Mouse (Mus musculus): ENCODE data around the gene Cad.
"Not testable (repeated sequence)": the region's sequence is repeated elsewhere in the genome, so short reads cannot be mapped to it uniquely, and the experiment has no call there.

Gene Cad

DNA sequence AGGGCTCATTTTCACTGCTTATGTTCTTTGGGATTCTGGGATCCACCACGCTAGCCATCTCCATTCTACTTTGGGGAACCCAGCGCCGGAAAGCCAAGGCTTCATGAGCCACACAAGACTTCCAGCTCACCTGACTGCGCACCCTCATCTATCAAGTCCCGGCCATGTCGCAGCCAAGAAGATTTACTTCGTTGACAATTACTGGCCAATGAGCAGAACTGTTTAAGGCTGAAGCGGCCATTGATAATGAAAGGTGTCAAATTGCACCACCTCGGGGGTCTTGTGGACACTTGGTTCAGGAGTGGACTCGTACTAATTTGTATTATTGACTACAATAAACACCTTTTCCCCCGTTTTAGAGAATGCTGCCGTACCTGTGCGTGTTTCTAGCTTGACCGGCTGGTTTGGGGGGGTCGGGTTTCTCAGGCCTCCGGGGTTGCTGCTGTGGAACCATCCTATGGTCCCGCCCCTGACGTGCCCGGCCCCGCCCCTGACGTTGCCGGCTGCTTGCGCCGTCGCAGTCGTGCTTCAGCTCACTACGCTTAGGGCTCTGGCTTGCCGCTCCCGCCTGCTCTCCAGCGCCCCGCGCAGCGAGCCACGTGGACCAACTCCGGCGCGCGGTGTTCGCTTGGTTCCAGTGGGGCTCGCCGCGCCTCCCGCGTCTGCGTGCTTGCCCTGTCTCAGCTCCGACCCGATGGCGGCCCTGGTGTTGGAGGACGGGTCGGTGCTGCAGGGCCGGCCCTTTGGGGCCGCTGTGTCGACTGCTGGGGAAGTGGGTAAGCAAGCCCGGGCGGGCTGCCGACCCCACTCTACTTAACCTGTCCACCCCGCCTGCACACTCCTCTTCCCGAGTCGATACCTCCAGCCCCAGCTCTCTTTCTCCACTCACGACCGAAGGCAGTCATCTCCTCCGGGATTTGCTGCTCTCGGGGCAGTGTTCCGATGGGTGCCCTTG lies at the start of gene Cad:
TSS of gene Cad (plus strand) at position 520 of the 955 bp plus-strand sequence.
- peak; percentile 93 for DNase-seq

DNA sequence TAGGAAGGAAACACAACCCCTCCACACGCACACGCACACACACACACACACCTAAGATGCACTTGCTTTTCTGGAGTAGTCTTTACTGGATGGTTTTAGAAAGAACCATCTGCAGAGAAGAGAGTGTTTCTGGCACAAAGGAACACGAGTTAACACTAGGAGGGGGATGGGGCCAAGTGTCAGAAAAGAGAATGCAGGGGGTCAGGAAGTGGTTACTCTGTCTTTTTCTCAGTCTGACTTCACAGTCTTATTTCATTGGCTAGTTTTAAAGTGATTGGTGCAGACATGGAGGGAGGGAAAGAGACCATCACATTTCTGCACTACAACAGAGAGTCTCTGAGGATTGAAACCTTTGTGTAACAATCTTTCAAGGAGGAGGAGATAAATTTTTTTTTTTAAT lies 41.8 kb upstream of the Cad start:
- DNase-seq = no peak

DNA sequence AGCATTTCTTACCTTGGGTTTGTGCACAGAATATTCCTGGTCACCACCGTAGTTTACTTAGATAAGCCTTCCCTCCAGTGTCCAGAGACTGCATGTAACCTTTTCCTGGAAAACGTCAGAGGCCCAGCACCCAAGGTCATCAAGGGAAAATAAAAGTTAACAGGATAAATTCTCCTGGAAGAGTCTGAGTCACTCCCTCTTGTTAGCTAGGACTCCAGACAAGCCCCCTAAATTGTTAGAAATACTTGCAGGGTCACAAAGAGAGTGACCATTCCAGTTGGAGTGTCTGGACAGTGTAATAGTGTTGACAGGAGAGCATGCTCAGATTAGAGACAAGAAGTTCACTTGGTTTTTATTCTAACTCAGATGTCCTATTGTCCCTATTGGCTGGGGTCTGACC lies 38.7 kb upstream of the Cad start:
- no peak for DNase-seq

DNA sequence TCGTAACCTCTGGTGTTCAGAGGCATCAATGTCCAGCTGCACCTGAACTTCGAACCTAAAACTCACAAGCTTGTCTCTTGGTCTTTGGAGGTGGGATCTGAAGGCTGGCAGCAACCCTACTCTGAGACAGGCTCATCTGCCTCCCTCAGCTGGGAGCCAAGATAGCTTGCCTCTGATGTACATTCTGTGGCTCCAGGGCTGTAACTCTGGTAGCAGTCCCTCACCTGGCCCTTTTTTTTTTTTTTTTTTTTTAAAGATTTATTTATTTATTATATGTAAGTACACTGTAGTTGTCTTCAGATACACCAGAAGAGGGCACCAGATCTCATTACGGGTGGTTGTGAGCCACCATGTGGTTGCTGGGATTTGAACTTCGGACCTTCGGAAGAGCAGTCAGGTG lies 32.8 kb upstream of the Cad start:
- DNase-seq = not testable (repeated sequence)

DNA sequence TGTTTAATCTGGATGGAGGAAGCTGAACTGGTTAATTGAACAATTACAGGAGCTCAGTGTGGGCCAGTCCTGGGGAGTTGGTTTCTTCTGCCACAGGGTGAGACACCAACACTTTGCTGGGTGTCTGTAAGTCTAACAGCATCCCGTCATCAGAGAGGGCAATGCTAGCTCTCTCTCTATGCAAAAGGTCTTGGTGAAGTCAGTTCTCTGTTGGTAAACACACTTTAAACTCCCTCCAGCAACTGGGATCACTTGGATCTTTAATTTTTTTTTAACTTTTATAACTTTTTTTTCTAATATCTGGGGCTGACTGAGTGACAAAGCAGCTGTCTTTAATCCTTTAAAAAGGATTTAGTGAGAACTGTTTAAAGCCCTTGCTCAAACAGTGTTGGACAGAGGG lies 31.9 kb upstream of the Cad start:
- no peak for DNase-seq

DNA sequence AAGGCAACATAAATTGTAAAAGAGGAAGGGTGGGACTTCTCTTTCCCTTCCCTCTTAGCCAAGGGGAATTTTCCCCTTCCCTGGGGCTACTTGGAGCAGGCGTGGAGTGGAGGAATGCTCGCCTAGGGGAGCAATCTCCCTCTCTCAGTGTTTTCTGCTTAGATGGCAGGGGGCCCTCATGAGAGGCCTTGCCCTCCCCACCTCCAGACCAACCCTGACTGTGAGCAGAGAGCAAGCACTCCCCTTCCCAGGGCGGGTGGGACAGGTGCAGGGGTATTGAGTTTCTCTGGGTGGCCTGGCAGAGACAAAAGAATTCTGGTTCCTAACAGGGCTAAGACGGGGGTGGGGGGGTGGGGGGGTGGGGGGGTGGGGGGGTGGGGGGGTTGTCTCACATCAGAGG lies 31.3 kb upstream of the Cad start:
- DNase-seq = no peak

DNA sequence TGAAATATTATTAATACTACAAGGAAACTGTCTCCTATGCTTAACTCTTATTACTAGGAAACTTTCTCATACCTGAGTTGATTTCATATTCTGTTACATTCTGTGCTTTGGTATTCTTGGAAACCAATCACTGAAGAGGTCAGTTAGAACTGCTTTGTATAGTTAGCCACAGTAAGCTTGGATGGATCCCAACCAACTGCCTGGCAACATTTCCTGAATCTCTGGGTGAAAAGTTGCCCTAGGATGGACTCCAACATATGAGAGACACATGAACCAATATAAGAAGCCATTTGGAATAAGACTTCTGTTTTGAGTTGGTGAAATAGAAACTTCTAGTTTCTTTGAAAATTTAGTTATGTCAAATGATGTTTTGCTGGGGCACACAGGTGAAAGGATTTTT lies 29.9 kb upstream of the Cad start:
- no peak for DNase-seq

DNA sequence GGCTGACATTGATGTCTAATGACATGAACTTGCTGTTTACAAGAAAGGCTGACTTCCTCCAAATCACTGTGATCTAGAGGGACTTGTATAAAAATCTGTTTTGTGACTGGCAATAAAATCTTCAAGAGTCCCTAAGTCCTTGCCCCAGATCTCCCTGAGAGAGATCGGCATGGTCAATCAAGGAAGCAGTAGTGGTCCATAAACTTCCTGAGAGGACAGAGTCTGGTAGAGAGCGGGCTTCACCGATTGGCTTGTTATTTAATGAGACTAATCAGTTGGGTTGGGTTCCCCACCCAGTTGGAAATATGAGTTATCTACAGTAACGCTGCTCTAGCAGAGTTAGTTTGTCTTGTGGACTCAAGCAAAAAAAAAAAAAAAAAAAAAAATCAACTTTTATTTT lies 23.7 kb upstream of the Cad start:
- no peak for DNase-seq

DNA sequence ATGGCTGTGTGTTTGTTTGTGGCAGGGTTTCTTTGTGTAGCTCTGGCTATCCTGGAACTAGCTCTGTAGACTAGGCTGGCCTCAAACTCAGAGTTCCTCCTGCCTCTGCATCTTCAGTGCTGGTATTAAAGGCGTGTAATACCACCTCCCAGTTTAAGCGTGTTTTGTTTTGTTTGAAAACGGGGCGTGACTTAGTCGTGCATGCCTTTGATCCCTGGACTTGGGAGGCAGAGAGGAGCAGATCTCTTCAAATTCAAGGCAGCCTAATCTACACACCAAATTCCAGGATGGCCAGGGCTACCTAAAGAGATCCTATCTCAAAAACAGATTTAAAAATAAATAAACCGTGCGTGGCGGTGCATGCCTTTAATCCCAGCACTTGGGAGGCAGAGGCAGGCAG lies 23.1 kb upstream of the Cad start:
- no peak for DNase-seq

DNA sequence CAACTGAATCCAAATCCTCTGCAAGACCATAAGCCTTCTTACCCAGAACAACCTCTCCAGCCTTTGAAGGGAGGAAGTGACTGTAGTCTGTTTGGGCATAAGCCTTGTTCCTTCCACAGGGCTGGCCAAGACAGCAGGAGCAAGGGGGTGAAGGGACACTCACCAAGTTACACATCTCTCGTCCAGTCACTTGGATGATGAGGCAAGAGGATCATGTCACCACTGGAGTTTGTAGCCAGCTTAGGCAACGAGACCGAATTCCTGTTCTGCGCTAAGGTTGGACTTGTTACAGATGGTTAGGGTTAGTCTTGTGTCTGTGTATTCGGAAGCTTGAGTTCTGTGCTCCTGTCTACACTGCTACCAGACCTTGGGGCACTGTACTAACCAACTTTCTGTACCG lies 19.9 kb upstream of the Cad start:
- no peak for DNase-seq

DNA sequence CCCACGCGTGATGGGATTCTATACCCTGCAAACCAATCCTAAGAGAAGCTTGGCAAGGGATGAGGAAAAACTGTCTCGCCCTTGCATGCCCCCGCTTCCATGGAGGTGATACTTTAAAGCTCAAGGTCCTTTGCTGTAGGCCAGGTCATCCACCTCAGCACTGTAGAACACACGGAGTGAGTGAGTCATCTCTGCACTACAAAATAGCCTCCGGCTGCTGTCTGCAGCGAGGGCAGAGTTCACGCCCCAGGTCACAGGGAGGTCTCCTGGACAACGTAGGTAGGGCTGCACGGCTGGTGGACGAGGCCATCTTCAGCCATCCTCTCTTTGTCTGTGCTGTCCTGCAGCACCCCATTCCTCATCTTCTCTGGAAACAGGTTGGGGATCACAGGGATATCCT lies 18.0 kb upstream of the Cad start:
- not testable (repeated sequence) for DNase-seq

DNA sequence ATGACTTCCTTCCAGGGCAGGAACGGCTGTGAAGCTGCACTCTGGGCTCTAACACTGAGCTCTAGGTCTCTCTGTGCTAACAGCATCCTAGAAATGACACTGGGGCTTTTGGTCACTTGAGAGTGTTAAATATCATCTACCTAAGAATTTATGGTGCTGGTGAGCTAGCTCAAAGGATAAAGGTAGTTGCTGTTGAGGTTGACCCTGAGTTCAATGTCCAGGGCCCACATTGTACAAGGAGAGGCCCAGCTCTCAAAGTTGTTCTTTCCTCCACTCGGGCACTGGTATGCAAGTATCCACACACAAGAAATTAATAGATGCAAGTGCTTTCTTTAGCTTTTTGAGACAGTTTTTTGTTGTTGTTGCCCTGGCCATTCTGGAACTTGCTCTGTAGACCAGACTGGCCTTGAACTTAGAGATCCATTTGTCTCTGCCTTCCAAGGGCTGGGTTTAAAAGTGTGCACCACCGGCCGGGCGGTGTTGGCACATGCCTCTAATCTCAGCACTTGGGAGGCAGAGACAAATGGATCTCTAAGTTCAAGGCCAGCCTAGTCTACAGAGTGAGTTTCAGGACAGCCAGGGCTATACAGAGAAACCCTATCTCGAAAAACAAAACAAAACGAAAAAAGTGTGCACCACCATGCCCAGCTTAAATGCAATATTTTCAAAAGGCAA lies 16.3 kb upstream of the Cad start:
- DNase-seq = peak; percentile 41

DNA sequence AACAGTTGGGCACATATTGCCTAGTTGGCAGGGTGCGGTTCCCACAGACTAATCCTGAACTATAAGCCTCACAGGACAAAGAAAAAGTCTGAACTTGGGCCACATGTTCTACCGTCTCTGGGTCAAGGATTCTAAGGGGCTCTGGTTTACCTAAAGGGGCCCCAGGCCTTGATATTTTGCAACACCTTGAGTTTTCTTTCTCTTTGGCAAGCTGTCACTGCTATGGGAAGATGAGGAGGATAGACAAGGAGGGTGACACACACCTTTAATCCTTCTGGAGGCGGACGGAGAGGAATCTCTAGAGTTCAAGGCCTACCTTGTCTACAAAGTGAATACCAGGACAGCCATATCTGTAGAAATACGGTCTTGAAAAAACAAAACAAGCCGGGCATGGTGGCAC lies 8.2 kb upstream of the Cad start:
- DNase-seq = no peak

DNA sequence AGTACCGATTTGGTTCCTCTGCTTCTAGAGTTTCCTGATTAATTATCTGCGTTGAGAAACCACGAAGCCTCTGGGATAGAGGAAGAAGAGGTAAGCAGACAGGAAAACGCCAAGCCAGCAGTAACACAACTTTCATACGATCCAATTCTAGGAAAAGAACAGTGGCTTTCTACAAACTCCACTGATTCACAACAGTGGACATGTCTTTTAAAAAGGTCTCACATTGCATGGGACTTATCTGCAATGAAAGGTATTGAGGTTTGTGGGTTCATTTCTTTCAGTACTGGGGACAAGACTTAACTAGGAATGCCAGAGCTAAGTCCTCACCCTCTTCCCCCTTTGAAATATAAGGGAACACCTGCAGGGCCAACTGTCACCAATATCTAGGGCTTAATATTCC lies 7.5 kb upstream of the Cad start:
- DNase-seq = no peak

DNA sequence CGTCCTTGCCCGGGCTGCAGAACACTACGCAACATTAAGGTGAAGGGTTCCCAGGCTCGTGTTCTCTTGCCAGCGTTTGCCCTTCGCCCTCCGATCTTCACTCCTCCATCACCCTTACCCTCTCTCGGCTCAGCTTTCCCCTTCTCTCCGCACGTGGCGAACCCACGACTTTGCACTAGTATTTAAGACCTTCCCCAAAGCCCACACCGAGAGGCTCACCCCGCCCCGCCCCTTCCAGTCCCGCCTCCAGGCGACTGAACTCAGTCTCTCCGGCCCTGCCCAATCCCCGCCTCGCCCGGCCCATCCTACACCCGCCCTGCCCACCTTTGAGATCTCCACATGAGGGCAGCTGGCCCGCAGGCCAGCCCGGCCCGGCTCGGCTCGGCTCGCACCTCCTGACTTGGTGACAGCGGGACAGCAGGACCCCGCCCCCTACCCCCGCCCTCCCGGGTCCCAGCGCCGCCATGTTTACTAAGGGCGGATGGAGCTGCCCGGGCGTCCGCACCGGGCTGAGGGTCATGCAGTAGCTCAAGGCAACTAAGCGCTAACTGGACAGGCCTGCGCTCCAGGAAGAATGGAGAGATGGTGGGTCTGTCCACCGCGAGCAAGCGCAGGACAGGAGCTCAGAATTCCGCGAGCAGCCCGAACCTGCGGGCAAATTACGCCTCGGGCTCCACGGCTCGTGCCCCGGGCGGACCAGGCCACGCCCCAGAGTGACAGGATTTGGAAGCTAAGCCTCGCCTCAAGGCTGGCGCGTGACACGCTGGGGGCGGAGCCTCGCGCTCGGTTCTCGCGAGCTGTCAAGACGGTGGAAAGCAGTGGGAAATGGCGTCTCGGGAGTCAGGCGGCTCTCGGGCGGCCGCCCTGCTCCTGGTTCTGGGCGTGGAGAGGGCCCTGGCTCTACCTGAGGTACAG lies 6.5 kb upstream of the Cad start, which contains the start of gene Atraid:
TSS of gene Atraid (plus strand) at position 465 of the 915 bp plus-strand sequence.
- DNase-seq = peak; percentile 98

DNA sequence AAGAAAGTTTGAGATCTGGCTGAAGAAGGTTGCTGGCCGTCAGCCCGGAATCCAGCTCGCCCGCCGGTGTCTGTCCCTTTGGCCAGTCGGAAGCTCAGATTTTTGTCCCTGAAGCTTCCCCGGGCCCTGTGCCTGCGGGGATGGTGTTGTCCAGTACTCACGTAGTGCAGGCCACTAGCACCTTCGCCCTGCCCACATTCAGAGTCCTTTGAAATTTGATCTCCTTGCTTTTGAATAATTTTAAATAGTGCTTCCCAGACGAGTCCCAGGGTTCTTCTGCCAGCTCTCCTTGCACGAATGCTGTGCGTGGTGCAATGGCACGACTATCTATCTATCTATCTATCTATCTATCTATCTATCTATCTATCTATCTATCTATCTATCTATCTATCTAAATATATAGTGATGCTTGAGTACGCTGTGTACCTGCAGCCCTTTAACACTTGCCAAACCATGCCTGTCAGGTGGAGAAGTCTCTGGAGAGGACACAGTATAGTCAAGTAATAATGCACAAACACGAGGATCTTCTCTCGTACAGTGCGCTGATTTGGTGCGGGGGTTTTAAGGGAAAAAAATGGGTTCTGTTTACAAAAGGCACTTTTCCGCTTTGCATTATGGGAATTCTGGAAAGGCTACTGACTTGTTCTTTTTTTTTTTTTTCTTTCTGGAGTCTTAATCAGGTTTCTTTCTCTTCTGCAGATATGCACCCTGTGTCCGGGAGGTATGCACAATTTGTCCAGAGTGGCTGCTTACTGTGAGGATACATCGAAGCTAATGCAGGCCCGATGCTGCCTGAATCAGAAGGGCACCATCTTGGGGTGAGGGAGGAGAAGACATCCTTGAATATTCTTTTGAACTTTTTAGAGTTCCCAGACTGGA lies 5.6 kb upstream of the Cad start, which contains the start of gene Slc5a6:
TSS of gene Slc5a6 (minus strand) at position 162 of the 879 bp plus-strand sequence.
- DNase-seq = peak; percentile 39

DNA sequence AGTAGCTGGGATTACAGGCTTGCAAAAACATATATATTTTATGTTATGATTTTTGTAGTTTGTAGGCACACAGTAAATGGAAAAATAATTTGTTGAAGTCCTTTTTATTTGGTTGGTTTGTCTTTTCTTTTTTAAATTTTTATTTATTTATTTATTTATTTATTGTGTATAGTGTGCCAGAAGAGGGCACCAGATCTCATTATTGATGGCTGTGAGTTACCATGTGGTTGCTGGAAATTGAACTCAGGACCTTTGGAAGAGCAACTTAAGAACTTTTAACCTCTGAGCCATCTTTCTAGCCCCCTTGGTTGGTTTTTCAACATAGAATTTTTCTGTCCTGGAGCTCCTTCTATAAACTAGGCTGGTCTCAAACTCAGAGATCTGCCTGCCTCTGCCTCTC lies 4.2 kb upstream of the Cad start:
- DNase-seq = no peak

DNA sequence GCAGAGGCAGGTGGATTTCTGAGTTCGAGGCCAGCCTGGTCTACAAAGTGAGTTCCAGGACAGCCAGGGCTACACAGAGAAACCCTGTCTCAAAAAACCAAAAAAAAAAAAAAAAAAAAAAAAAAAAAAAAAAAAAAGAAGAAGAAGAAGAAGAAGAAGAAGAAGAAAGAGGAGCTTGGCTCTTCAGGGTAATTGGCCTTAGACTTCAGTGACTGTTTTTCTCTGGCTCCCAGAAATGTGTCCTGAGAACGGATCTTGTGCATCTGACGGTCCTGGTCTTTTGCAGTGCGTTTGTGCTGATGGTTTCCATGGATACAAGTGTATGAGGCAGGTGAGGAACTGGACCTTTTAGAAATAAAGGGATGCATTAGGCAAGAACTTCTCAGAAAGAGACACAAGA lies 852 bp upstream of the Cad start:
- not testable (repeated sequence) for DNase-seq

DNA sequence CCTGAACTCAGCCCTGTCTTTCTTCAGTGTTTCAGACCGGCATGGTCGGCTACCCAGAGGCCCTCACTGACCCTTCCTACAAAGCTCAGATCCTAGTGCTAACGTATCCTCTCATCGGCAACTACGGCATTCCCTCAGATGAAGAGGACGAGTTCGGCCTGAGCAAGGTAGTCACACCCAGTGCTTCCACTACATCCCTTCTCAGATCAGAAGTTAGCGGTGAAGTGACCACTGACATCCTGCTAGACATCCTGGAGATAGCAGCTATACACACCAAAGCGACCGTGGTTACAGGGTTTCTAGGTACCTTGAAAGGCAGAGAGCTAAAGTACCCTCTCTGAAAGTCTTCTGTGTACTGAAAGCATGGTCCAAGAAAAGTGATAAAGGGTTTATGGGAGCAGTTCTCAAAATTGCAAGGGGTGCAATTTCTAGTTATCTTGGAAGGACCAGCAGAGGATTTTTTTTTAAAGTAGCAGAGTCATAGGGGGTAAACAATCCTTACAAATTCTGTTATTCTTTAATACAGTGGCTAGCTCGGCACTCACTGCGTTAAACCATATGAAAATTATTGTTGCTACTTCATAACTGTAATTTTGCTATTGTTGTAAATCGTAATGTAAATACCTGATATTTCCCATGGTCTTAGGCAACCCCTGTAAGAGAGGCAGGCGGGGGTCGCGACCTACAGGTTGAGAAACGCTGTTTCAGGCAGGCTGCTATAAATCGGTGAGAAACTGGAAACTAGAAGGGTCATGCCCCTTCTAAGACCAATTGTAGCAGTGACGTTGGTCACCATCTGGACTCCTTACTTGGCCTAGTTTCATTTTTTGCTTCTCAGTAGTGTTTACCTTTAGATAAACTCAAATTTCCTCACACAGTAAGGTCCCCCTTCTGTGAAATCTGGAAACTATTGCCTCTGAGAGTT lies 898 bp downstream of the Cad start:
- no peak for DNase-seq

DNA sequence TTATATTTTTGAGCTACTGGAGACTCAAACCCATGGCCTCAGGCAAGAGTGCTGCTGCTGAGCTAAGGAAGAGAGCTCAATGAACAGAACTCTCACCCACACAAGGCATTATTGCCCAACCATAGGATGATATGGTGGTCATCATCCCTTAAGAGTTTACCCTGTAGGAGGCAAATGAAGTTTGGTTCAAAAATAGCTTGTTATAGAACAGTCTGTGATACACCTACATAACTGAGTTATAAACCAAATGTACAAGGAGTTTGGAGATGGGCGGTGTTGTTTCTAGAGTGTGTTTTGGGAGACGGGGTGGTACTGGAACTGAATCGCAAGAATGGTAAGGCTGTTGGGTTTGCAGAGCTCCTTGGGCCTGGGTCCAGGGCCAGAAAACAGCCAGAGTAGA lies 15.2 kb downstream of the Cad start:
- no peak for DNase-seq

DNA sequence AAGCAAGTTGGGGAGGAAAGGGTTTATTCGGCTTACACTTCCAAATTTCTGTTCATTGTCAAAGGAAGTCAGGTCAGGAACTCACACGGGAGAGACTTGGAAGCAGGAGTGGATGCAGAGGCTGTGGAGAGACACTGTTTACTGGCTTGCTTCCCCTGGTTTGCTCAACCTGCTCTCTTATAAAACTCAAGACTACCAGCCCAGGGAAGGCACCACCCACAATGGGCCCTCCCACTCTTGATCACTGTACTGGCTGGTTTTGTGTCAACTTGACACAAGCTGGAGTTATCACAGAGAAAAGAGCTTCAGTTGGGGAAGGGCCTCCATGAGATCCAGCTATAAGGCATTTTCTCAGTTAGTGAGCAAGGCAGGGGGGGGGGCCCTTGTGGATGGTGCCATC lies 16.5 kb downstream of the Cad start:
- no peak for DNase-seq
